Comparison of ENCODE assay signal across 7 mouse cellular contexts in the genomic region with DNA sequence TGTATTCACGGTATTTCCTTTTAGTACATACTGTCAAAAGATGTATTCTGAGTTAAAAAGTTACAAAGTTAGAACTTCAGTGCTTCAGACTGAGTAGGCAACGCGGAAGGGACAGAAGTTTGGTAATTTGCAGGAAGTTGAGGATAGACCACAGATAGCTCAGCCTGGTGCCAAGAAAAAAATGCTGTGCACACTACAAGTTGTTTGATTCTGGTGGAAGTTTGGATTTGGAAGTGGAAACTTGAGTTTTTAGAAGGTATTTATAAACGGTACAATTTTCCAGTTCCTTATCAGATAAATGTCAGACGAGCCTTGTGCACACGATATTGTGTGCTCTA. TPM values are rescaled to one million over a fixed set of nuclear protein-coding genes. Genes with fewer than 3 reads are reported as not detected.
DNase-seq lines count a peak whose midpoint lies in the region; ATAC-seq lines count a peak whose summit lies in the region.

No protein-coding gene starts in this region.

- H3K4me3 ChIP-seq in megakaryocyte, embryonic 14.5 days (replicated peaks): peak overlapping the region; percentile 95
- H3K4me3 ChIP-seq in embryonic facial prominence, embryonic 10.5 days: peak overlapping the region; percentile 83
- peak overlapping the region; percentile 81 for H3K4me3 ChIP-seq in limb, embryonic 10.5 days
- peak overlapping the region; percentile 79 for H3K4me3 ChIP-seq in neural tube, embryonic 14.5 days (ENCODE audit: low read depth, low read length)

- no peak for ATAC-seq in megakaryocyte, adult 5-6 weeks (ENCODE audit: poor library complexity, severe bottlenecking)
- ATAC-seq in neural tube, embryonic 14.5 days (ENCODE audit: low read depth): no peak

- peaks cover 5% of the 10 kb centered on the region for H3K36me3 ChIP-seq in megakaryocyte, embryonic 14.5 days (replicated peaks; ENCODE audit: low read length)
- no peaks in the 10 kb centered on the region for H3K36me3 ChIP-seq in embryonic facial prominence, embryonic 10.5 days (replicated peaks)
- no peaks in the 10 kb centered on the region for H3K36me3 ChIP-seq in limb, embryonic 10.5 days
- H3K36me3 ChIP-seq in neural tube, embryonic 14.5 days (ENCODE audit: control insufficient read depth, insufficient read depth, low read length): no peaks in the 10 kb centered on the region

- H3K4me2 ChIP-seq in neural tube, embryonic 14.5 days (ENCODE audit: low read depth, low read length): peak overlapping the region; percentile 61

- H3K27me3 ChIP-seq in megakaryocyte, embryonic 14.5 days (replicated peaks): no peaks in the 10 kb centered on the region
- H3K27me3 ChIP-seq in embryonic facial prominence, embryonic 10.5 days (replicated peaks; ENCODE audit: low read depth, poor library complexity, severe bottlenecking): no peaks in the 10 kb centered on the region
- no peaks in the 10 kb centered on the region for H3K27me3 ChIP-seq in limb, embryonic 10.5 days (ENCODE audit: low read depth, poor library complexity, severe bottlenecking)
- no peaks in the 10 kb centered on the region for H3K27me3 ChIP-seq in neural tube, embryonic 14.5 days (ENCODE audit: control insufficient read depth, insufficient read depth, low read length)

- H3K27ac ChIP-seq in embryonic facial prominence, embryonic 10.5 days (replicated peaks): no peak overlapping the region
- H3K27ac ChIP-seq in limb, embryonic 10.5 days: peak overlapping the region; percentile 97; the same call in 1 of the 2 replicates
- no peak overlapping the region for H3K27ac ChIP-seq in neural tube, embryonic 14.5 days (ENCODE audit: low read depth, low read length)

- H3K9ac ChIP-seq in neural tube, embryonic 14.5 days (replicated peaks; ENCODE audit: low read depth, low read length): no peak overlapping the region

- H3K9me3 ChIP-seq in megakaryocyte, embryonic 14.5 days: no peaks in the 10 kb centered on the region
- no peaks in the 10 kb centered on the region for H3K9me3 ChIP-seq in embryonic facial prominence, embryonic 10.5 days
- no peaks in the 10 kb centered on the region for H3K9me3 ChIP-seq in limb, embryonic 10.5 days (replicated peaks)
- no peaks in the 10 kb centered on the region for H3K9me3 ChIP-seq in neural tube, embryonic 14.5 days (ENCODE audit: control insufficient read depth, low read length)

- DNase-seq in embryonic facial prominence, embryonic 10.5 days (ENCODE audit: low spot score): no peak
- DNase-seq in limb, embryonic 10.5 days (ENCODE audit: low spot score): no peak
- no peak for DNase-seq in adrenal gland, postnatal 10 days
- DNase-seq in left cerebral cortex, adult 18-20 months (ENCODE audit: low spot score in 2 of 2): no peak

- H3K4me1 ChIP-seq in megakaryocyte, embryonic 14.5 days: peaks cover 51% of the 10 kb centered on the region
- H3K4me1 ChIP-seq in embryonic facial prominence, embryonic 10.5 days: peaks cover 26% of the 10 kb centered on the region
- peaks cover 33% of the 10 kb centered on the region for H3K4me1 ChIP-seq in limb, embryonic 10.5 days
- H3K4me1 ChIP-seq in neural tube, embryonic 14.5 days (ENCODE audit: control insufficient read depth, insufficient read depth, low read length): peaks cover 14% of the 10 kb centered on the region; the same call in 1 of the 2 replicates

- WGBS in embryonic facial prominence, embryonic 10.5 days: 31% methylated on average over 6 of the region's 6 CpGs
- 35% methylated on average over 6 of the region's 6 CpGs for WGBS in limb, embryonic 10.5 days
- 25% methylated on average over 6 of the region's 6 CpGs for WGBS in neural tube, embryonic 14.5 days

RNA-seq across cellular contexts. Expression of gene C1galt1, which starts 1.0 kb away (rescaled TPM):
- polyA plus RNA-seq in megakaryocyte, embryonic 14.5 days (2012; ENCODE audit: insufficient read depth, low replicate concordance): 1.5 and 1.9 TPM in 2 replicates
- 31.7 and 35.6 TPM in 2 replicates for total RNA-seq in megakaryocyte, adult 5-6 weeks (2015)
- total RNA-seq in megakaryocyte, adult 5-6 weeks (2017): 19.5 and 26.2 TPM in 2 replicates
- 2.2 and 2.5 TPM in 2 replicates for polyA plus RNA-seq in embryonic facial prominence, embryonic 10.5 days (2016; fragmentation: Nextera tagmentation; extraction: Ambion mirVana)
- 2.9 and 3.1 TPM in 2 replicates for polyA plus RNA-seq in limb, embryonic 10.5 days (2016; fragmentation: Nextera tagmentation; extraction: Ambion mirVana)
- polyA plus RNA-seq in neural tube, embryonic 14.5 days (2014; fragmentation: Nextera tagmentation; extraction: Ambion mirVana): 3.7 and 3.8 TPM in 2 replicates
- 10 to 100 TPM; 24.1 to 25.4 TPM for total RNA-seq in adrenal gland, postnatal 10 days (2021)
- total RNA-seq in left cerebral cortex, adult 18-20 months (2021): 10 to 100 TPM; 10.8 to 13.3 TPM
